Mouse (Mus musculus) neural tube, embryonic 15.5 days (tissue): ENCODE data around the gene Rab5b. TPM values are rescaled to one million over a fixed set of nuclear protein-coding genes. Genes with fewer than 3 reads are reported as not detected.
"Not testable (repeated sequence)": the region's sequence is repeated elsewhere in the genome, so short reads cannot be mapped to it uniquely, and the experiment has no call there.

Source experiments
- ATAC-seq: fragments of 200-750 bp; cut with Nextera tagmentation; 2 replicates; pipeline ENCODE4 v1.8.0; 2017; ENCODE audit warnings: mild to moderate bottlenecking, moderate TSS enrichment, moderate library complexity; ENCODE audit not compliant: low FRiP score
- H3K27ac ChIP-seq: fragments of 300-500 bp; sonication (generic); replicated peaks from 2 replicates; pipeline ENCODE4 v1.5.1; 2015; ENCODE audit warnings: mild to moderate bottlenecking, inconsistent platforms
- H3K27me3 ChIP-seq: fragments of 300-500 bp; sonication (generic); replicated peaks from 2 replicates; pipeline ENCODE4 v1.6.1; 2015; ENCODE audit warnings: inconsistent platforms
- H3K36me3 ChIP-seq: fragments of 300-500 bp; sonication (generic); 2 replicates; pipeline ENCODE4 v1.6.1; 2015; ENCODE audit warnings: inconsistent platforms
- H3K4me1 ChIP-seq: fragments of 300-500 bp; sonication (generic); 2 replicates; pipeline ENCODE4 v1.6.1; 2015; ENCODE audit warnings: inconsistent platforms
- H3K4me2 ChIP-seq: fragments of 300-500 bp; sonication (generic); 2 replicates; pipeline ENCODE4 v1.6.1; 2015; ENCODE audit warnings: inconsistent platforms, mild to moderate bottlenecking, moderate library complexity
- H3K4me3 ChIP-seq: fragments of 300-500 bp; sonication (generic); replicated peaks from 2 replicates; pipeline ENCODE4 v1.5.1; 2015; ENCODE audit warnings: mild to moderate bottlenecking, inconsistent platforms
- H3K9ac ChIP-seq: fragments of 300-500 bp; sonication (generic); replicated peaks from 2 replicates; pipeline ENCODE4 v1.6.1; 2015; ENCODE audit warnings: mild to moderate bottlenecking, inconsistent platforms
- H3K9me3 ChIP-seq: fragments of 300-500 bp; sonication (generic); replicated peaks from 2 replicates; pipeline ENCODE4 v1.6.1; 2016; ENCODE audit warnings: inconsistent platforms
- WGBS: fragments of 180-500 bp; shearing (Covaris S2); methylation state at CpG from one replicate; pipeline ENCODE4 v1.1.7; 2015; ENCODE audit warnings: mixed read lengths; 5-methylcytosine and 5-hydroxymethylcytosine counted together
- polyA plus RNA-seq: library from polyadenylated mRNA; unstranded; fragments of >200 nt; fragmentation: Nextera tagmentation; extraction: Ambion mirVana; gene quantifications from 2 replicates; pipeline ENCODE4 v1.2.1, GENCODE M21; 2015

The Rab5b gene
- polyA plus RNA-seq, 1 experiment from 2014 or later = 108 TPM

GRCm38 (mm10) chr10:128636561-128636960 is 59.5 kb downstream of the Rab5b start:
- 45% methylated on average over 6 of the region's 6 CpGs for WGBS
- H3K36me3 ChIP-seq = peaks cover 81% of the 10 kb centered on the region
- no peaks in the 10 kb centered on the region for H3K27me3 ChIP-seq
- peak overlapping the region; percentile 35; the same call in 1 of the 2 replicates for H3K4me2 ChIP-seq
- no peak for ATAC-seq
- no peak overlapping the region for H3K27ac ChIP-seq
- H3K4me1 ChIP-seq = peaks cover 5% of the 10 kb centered on the region; the same call in 1 of the 2 replicates
- no peak overlapping the region for H3K4me3 ChIP-seq
- no peak overlapping the region for H3K9ac ChIP-seq
- H3K9me3 ChIP-seq = no peaks in the 10 kb centered on the region

- ATAC-seq = no peak
- no peaks in the 10 kb centered on the region for H3K27me3 ChIP-seq
- no peaks in the 10 kb centered on the region for H3K9me3 ChIP-seq
- no peak overlapping the region for H3K9ac ChIP-seq
- WGBS = 97% methylated on average over 13 of the region's 13 CpGs
- no peak overlapping the region for H3K27ac ChIP-seq
- no peak overlapping the region for H3K4me2 ChIP-seq
- H3K4me3 ChIP-seq = no peak overlapping the region
- peaks cover 73% of the 10 kb centered on the region for H3K36me3 ChIP-seq
- H3K4me1 ChIP-seq = peaks cover 5% of the 10 kb centered on the region; the same call in 1 of the 2 replicates
Measured at GRCm38 (mm10) chr10:128635697-128636096, 60.4 kb downstream of the Rab5b start.

- no peak overlapping the region for H3K9ac ChIP-seq
- H3K9me3 ChIP-seq = no peaks in the 10 kb centered on the region
- no peak for ATAC-seq
- 32% methylated on average over 6 of the region's 6 CpGs for WGBS
- no peaks in the 10 kb centered on the region for H3K4me1 ChIP-seq
- no peak overlapping the region for H3K27ac ChIP-seq
- no peak overlapping the region for H3K4me3 ChIP-seq
- H3K36me3 ChIP-seq = peaks cover 41% of the 10 kb centered on the region
- no peaks in the 10 kb centered on the region for H3K27me3 ChIP-seq
- H3K4me2 ChIP-seq = no peak overlapping the region
Measured at GRCm38 (mm10) chr10:128631571-128631970, 64.5 kb downstream of the Rab5b start.

- ATAC-seq, H3K9ac ChIP-seq, H3K4me1 ChIP-seq, H3K9me3 ChIP-seq, H3K27me3 ChIP-seq, H3K4me3 ChIP-seq, H3K4me2 ChIP-seq, H3K27ac ChIP-seq: not testable (repeated sequence)
- peaks cover 29% of the 10 kb centered on the region for H3K36me3 ChIP-seq
- 88% methylated on average over 5 of the region's 5 CpGs for WGBS
Measured at GRCm38 (mm10) chr10:128630306-128630705, 65.8 kb downstream of the Rab5b start.

DNA sequence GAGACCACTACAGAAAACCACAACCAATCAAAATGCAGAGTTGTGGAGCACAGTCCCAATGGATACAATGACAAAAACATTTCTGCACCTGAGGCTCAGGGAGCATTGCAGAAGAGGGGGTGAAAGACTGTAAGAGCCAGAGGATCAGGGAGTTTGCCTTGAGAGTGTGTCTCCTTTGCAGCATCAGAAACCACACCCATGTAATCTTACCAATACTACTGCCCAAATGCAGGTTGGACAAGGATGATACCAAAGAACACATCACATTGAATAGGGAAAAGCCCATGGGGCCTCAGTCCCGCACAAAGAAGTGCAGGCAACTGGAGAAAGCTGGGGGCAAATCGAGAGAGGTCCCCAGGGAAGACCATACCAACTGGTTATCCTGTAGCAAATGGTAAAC is 66.3 kb downstream of the Rab5b start:
- no peak overlapping the region for H3K9ac ChIP-seq
- H3K27ac ChIP-seq = no peak overlapping the region
- no peak overlapping the region for H3K4me2 ChIP-seq
- ATAC-seq = no peak
- H3K27me3 ChIP-seq = no peaks in the 10 kb centered on the region
- no peak overlapping the region for H3K4me3 ChIP-seq
- 64% methylated on average over 2 of the region's 2 CpGs for WGBS
- peaks cover 10% of the 10 kb centered on the region for H3K4me1 ChIP-seq
- peaks cover 28% of the 10 kb centered on the region for H3K36me3 ChIP-seq
- H3K9me3 ChIP-seq = no peaks in the 10 kb centered on the region

- Histone ChIP-seq H3K4me3 (no peak overlapping the region), H3K27ac (no peak overlapping the region), H3K27me3 (no peaks in the 10 kb centered on the region), H3K9me3 (no peaks in the 10 kb centered on the region), H3K4me1 (peaks cover 11% of the 10 kb centered on the region), H3K9ac (no peak overlapping the region), H3K36me3 (peaks cover 28% of the 10 kb centered on the region), H3K4me2 (no peak overlapping the region)
- no peak for ATAC-seq
- 89% methylated on average over 10 of the region's 10 CpGs for WGBS
Measured at GRCm38 (mm10) chr10:128627398-128628317, 68.4 kb downstream of the Rab5b start.

Other genes starting within 250 kb of the Rab5b start
- 138 and 149 TPM in 2 replicates for gene Smarcc2, start 237.0 kb downstream of the Rab5b start, polyA plus RNA-seq
- 999 and 1,090 TPM in 2 replicates for gene Myl6, start 202.1 kb downstream of the Rab5b start, polyA plus RNA-seq
- gene Myl6b, start 197.6 kb downstream of the Rab5b start, polyA plus RNA-seq = 7.0 and 7.7 TPM in 2 replicates
- 20.7 and 30.0 TPM in 2 replicates for gene Esyt1, start 170.4 kb downstream of the Rab5b start, polyA plus RNA-seq
- 16.0 and 16.2 TPM in 2 replicates for gene Zc3h10, start 148.5 kb downstream of the Rab5b start, polyA plus RNA-seq
- gene Rpl41, start 147.0 kb downstream of the Rab5b start, polyA plus RNA-seq = 2,372 and 2,481 TPM in 2 replicates
- 121 and 157 TPM in 2 replicates for gene Pa2g4, start 130.3 kb downstream of the Rab5b start, polyA plus RNA-seq
- gene Erbb3, start 106.6 kb downstream of the Rab5b start, polyA plus RNA-seq = 3.1 and 6.6 TPM in 2 replicates
- gene Rps26, start 69.5 kb downstream of the Rab5b start, polyA plus RNA-seq = 381 and 453 TPM in 2 replicates
- gene Ikzf4, start 50.3 kb downstream of the Rab5b start, polyA plus RNA-seq = 15.2 and 17.0 TPM in 2 replicates
- gene Suox, start 22.2 kb downstream of the Rab5b start, polyA plus RNA-seq = 15.7 and 17.0 TPM in 2 replicates
- 0.49 and 1.1 TPM in 2 replicates for gene Pmel, start 7.9 kb upstream of the Rab5b start, polyA plus RNA-seq
- gene Cdk2, start 8.8 kb upstream of the Rab5b start, polyA plus RNA-seq = 16.1 and 33.7 TPM in 2 replicates
- 7.7 and 13.2 TPM in 2 replicates for gene Dgka, start 48.6 kb upstream of the Rab5b start, polyA plus RNA-seq
- gene Pym1, start 51.6 kb upstream of the Rab5b start, polyA plus RNA-seq = 41.7 and 42.7 TPM in 2 replicates
- gene Mmp19, start 94.6 kb upstream of the Rab5b start, polyA plus RNA-seq = 0.56 and 0.88 TPM in 2 replicates
- 50.6 TPM in 2 replicates for gene Dnajc14, start 107.8 kb upstream of the Rab5b start, polyA plus RNA-seq
- 14.4 and 16.6 TPM in 2 replicates for gene Tmem198b, start 108.1 kb upstream of the Rab5b start, polyA plus RNA-seq
- gene Sarnp, start 121.1 kb upstream of the Rab5b start, polyA plus RNA-seq = 147 and 153 TPM in 2 replicates
- 23.5 and 34.2 TPM in 2 replicates for gene Ormdl2, start 125.4 kb upstream of the Rab5b start, polyA plus RNA-seq
- 6.8 and 9.0 TPM in 2 replicates for gene Gdf11, start 195.5 kb upstream of the Rab5b start, polyA plus RNA-seq
- 254 and 295 TPM in 2 replicates for gene Cd63, start 204.7 kb upstream of the Rab5b start, polyA plus RNA-seq
- gene Rdh5, start 226.6 kb upstream of the Rab5b start, polyA plus RNA-seq = 15.7 and 19.8 TPM in 2 replicates
- gene Bloc1s1, start 227.8 kb upstream of the Rab5b start, polyA plus RNA-seq = 248 and 265 TPM in 2 replicates
- 7.2 and 8.8 TPM in 2 replicates for gene Itga7, start 237.6 kb upstream of the Rab5b start, polyA plus RNA-seq